Mouse (Mus musculus): ENCODE data around the gene D10Wsu102e. TPM values are rescaled to one million over a fixed set of nuclear protein-coding genes. Genes with fewer than 3 reads are reported as not detected.

Gene D10Wsu102e
- total and polyA plus RNA-seq, 3 experiments: 0.67 to 5.5 (median 2.3) TPM

GRCm38 (mm10) chr10:83457531-83457930 lies 97.5 kb downstream of the D10Wsu102e start:
- H3K27me3 ChIP-seq (ENCODE audit: insufficient read depth, low read length): no peaks in the 10 kb centered on the region
- DNase-seq (ENCODE audit: low spot score): no peak
- ATAC-seq (ENCODE audit: extremely low read depth, insufficient number of reproducible peaks, low FRiP score, poor library complexity, severe bottlenecking): no peak
- no peaks in the 10 kb centered on the region for H3K4me1 ChIP-seq (ENCODE audit: insufficient read depth, low read depth, low read length)
- H3K36me3 ChIP-seq (replicated peaks): peaks cover 7% of the 10 kb centered on the region
- no peak for TF ChIP-seq GATA1 (IDR thresholded peaks at IDR 0.05; ENCODE audit: borderline replicate concordance, low read length)
- TF ChIP-seq GATA2 (IDR thresholded peaks at IDR 0.05; ENCODE audit: borderline replicate concordance, low read depth, low read length): no peak
- no peak for TF ChIP-seq TAL1 (conservative IDR thresholded peaks at IDR 0.05; ENCODE audit: low read depth, low read length)
- no peak for TF ChIP-seq POLR2AphosphoS5 (IDR thresholded peaks at IDR 0.05; ENCODE audit: insufficient replicate concordance, low read depth, low read length)
- TF ChIP-seq CTCF (IDR thresholded peaks at IDR 0.05; ENCODE audit: low read depth, low read length): no peak
- no peak overlapping the region for H3K4me3 ChIP-seq (ENCODE audit: low read depth, low read length)
- H3K9me3 ChIP-seq (replicated peaks): peaks cover 4% of the 10 kb centered on the region; the same call in 1 of the 2 replicates

- DNase-seq (ENCODE audit: low spot score): no peak
- H3K4me1 ChIP-seq (ENCODE audit: insufficient read depth, low read depth, low read length): no peaks in the 10 kb centered on the region
- H3K4me3 ChIP-seq (ENCODE audit: low read depth, low read length): no peak overlapping the region
- H3K9me3 ChIP-seq (replicated peaks): peaks cover 13% of the 10 kb centered on the region
- H3K36me3 ChIP-seq (replicated peaks): no peaks in the 10 kb centered on the region
- ATAC-seq (ENCODE audit: extremely low read depth, insufficient number of reproducible peaks, low FRiP score, poor library complexity, severe bottlenecking): no peak
- no peaks in the 10 kb centered on the region for H3K27me3 ChIP-seq (ENCODE audit: insufficient read depth, low read length)
- TF ChIP-seq GATA2 (IDR thresholded peaks at IDR 0.05; ENCODE audit: borderline replicate concordance, low read depth, low read length) (no peak), CTCF (IDR thresholded peaks at IDR 0.05; ENCODE audit: low read depth, low read length) (no peak), GATA1 (IDR thresholded peaks at IDR 0.05; ENCODE audit: borderline replicate concordance, low read length) (no peak), POLR2AphosphoS5 (IDR thresholded peaks at IDR 0.05; ENCODE audit: insufficient replicate concordance, low read depth, low read length) (no peak), TAL1 (conservative IDR thresholded peaks at IDR 0.05; ENCODE audit: low read depth, low read length) (no peak)
Measured at GRCm38 (mm10) chr10:83475226-83475625, 115.2 kb downstream of the D10Wsu102e start.

- H3K4me3 ChIP-seq (ENCODE audit: low read depth, low read length): no peak overlapping the region
- H3K36me3 ChIP-seq (replicated peaks): no peaks in the 10 kb centered on the region
- peaks cover 11% of the 10 kb centered on the region for H3K9me3 ChIP-seq (replicated peaks)
- H3K27me3 ChIP-seq (ENCODE audit: insufficient read depth, low read length): no peaks in the 10 kb centered on the region
- H3K4me1 ChIP-seq (ENCODE audit: insufficient read depth, low read depth, low read length): no peaks in the 10 kb centered on the region
- DNase-seq (ENCODE audit: low spot score) (no peak), ATAC-seq (ENCODE audit: extremely low read depth, insufficient number of reproducible peaks, low FRiP score, poor library complexity, severe bottlenecking) (no peak)
- TF ChIP-seq CTCF (IDR thresholded peaks at IDR 0.05; ENCODE audit: low read depth, low read length): no peak
- no peak for TF ChIP-seq POLR2AphosphoS5 (IDR thresholded peaks at IDR 0.05; ENCODE audit: insufficient replicate concordance, low read depth, low read length)
- no peak for TF ChIP-seq TAL1 (conservative IDR thresholded peaks at IDR 0.05; ENCODE audit: low read depth, low read length)
- no peak for TF ChIP-seq GATA2 (IDR thresholded peaks at IDR 0.05; ENCODE audit: borderline replicate concordance, low read depth, low read length)
- no peak for TF ChIP-seq GATA1 (IDR thresholded peaks at IDR 0.05; ENCODE audit: borderline replicate concordance, low read length)
Measured at GRCm38 (mm10) chr10:83477286-83477685, 117.3 kb downstream of the D10Wsu102e start.

GRCm38 (mm10) chr10:83490506-83490905 lies 130.5 kb downstream of the D10Wsu102e start:
- ATAC-seq (ENCODE audit: extremely low read depth, insufficient number of reproducible peaks, low FRiP score, poor library complexity, severe bottlenecking): no peak
- no peak for DNase-seq (ENCODE audit: low spot score)
- Histone ChIP-seq H3K4me3 (ENCODE audit: low read depth, low read length) (no peak overlapping the region), H3K36me3 (replicated peaks) (peaks cover 5% of the 10 kb centered on the region), H3K4me1 (ENCODE audit: insufficient read depth, low read depth, low read length) (no peaks in the 10 kb centered on the region), H3K9me3 (replicated peaks) (no peaks in the 10 kb centered on the region), H3K27me3 (ENCODE audit: insufficient read depth, low read length) (no peaks in the 10 kb centered on the region)
- TF ChIP-seq CTCF (IDR thresholded peaks at IDR 0.05; ENCODE audit: low read depth, low read length) (no peak), GATA1 (IDR thresholded peaks at IDR 0.05; ENCODE audit: borderline replicate concordance, low read length) (no peak)

GRCm38 (mm10) chr10:83497321-83497720 lies 137.3 kb downstream of the D10Wsu102e start:
- Histone ChIP-seq H3K9me3 (replicated peaks) (no peaks in the 10 kb centered on the region), H3K36me3 (replicated peaks) (peaks cover 2% of the 10 kb centered on the region), H3K4me3 (ENCODE audit: low read depth, low read length) (no peak overlapping the region), H3K27me3 (ENCODE audit: insufficient read depth, low read length) (no peaks in the 10 kb centered on the region), H3K4me1 (ENCODE audit: insufficient read depth, low read depth, low read length) (no peaks in the 10 kb centered on the region)
- ATAC-seq (ENCODE audit: extremely low read depth, insufficient number of reproducible peaks, low FRiP score, poor library complexity, severe bottlenecking) (no peak), DNase-seq (ENCODE audit: low spot score) (no peak)
- no peak for TF ChIP-seq POLR2AphosphoS5 (IDR thresholded peaks at IDR 0.05; ENCODE audit: insufficient replicate concordance, low read depth, low read length)
- no peak for TF ChIP-seq CTCF (IDR thresholded peaks at IDR 0.05; ENCODE audit: low read depth, low read length)
- no peak for TF ChIP-seq TAL1 (conservative IDR thresholded peaks at IDR 0.05; ENCODE audit: low read depth, low read length)
- no peak for TF ChIP-seq GATA2 (IDR thresholded peaks at IDR 0.05; ENCODE audit: borderline replicate concordance, low read depth, low read length)
- TF ChIP-seq GATA1 (IDR thresholded peaks at IDR 0.05; ENCODE audit: borderline replicate concordance, low read length): no peak

- Histone ChIP-seq H3K4me1 (ENCODE audit: insufficient read depth, low read depth, low read length) (no peaks in the 10 kb centered on the region), H3K36me3 (replicated peaks) (no peaks in the 10 kb centered on the region), H3K27me3 (ENCODE audit: insufficient read depth, low read length) (no peaks in the 10 kb centered on the region; the same call in 1 of the 2 replicates), H3K4me3 (ENCODE audit: low read depth, low read length) (no peak overlapping the region), H3K9me3 (replicated peaks) (no peaks in the 10 kb centered on the region; the same call in 1 of the 2 replicates)
- ATAC-seq (ENCODE audit: extremely low read depth, insufficient number of reproducible peaks, low FRiP score, poor library complexity, severe bottlenecking) (no peak), DNase-seq (ENCODE audit: low spot score) (peak; percentile 15)
- TF ChIP-seq GATA1 (IDR thresholded peaks at IDR 0.05; ENCODE audit: borderline replicate concordance, low read length): no peak
Measured at GRCm38 (mm10) chr10:83508962-83509660, 149.1 kb downstream of the D10Wsu102e start.

Data from G1E (cell line).